Mouse (Mus musculus) layer of hippocampus, adult 2 months (tissue): ENCODE data around the gene Ccnl1. TPM values are rescaled to one million over a fixed set of nuclear protein-coding genes. Genes with fewer than 3 reads are reported as not detected.
A peak's percentile ranks its signal among the peaks of the same experiment; 100 is the strongest.

Experiments used
- DNase-seq, 2 experiments: peaks; one replicate each; pipeline ENCODE4 v3.0.0; 2022; ENCODE audit warnings: low spot score in 2 of 2
- H3K27ac ChIP-seq: fragments of 200-600 bp; 2 replicates; pipeline ENCODE4 v1.8.1; 2022
- H3K4me3 ChIP-seq: fragments of 200-600 bp; 2 replicates; pipeline ENCODE4 v1.8.1; 2022; ENCODE audit warnings: mild to moderate bottlenecking
- CTCF ChIP-seq: fragments of 200-600 bp; conservative IDR thresholded peaks from 2 replicates; pipeline ENCODE4 v1.8.1; 2022; ENCODE audit warnings: antibody characterized with exemption, mild to moderate bottlenecking, moderate library complexity
- total RNA-seq, 2 experiments: library from RNA; stranded (reverse); gene quantifications; 2 replicates each; pipeline ENCODE4 v1.2.3; 2021

The Ccnl1 gene
- total RNA-seq, 2 experiments from 2014 or later = 66.2 to 66.8 TPM

DNA sequence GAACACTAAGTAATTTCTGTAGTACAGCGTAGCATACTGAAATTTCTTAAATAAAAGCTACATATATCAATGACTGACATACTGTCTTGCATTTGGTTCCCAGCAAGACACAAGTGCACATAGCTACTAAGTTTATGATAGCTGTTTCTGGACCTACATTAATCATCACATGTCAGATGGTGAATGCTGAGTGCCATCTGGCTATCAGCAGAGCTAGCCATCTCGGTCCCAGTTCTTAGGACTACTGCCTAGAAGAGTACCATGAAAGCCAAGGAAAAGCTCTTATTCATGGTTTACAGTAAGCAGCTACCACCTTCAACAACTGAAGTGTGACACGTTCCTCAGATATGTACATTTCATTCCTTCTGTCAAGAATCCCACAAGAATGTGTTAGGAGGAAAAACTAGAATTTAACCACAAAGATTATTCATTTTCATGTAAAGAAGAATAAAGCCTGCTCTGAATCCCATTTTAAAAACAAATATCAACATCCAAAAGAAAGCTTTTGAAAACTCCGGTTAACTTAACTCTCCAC, 7.2 kb downstream of the Ccnl1 start:
- no peak for DNase-seq
- TF ChIP-seq CTCF = no peak
- Histone ChIP-seq H3K27ac (no peak overlapping the region), H3K4me3 (no peak overlapping the region)

GRCm38 (mm10) chr3:65950304-65950703, 7.7 kb downstream of the Ccnl1 start:
- DNase-seq = no peak
- no peak overlapping the region for H3K27ac ChIP-seq
- no peak overlapping the region for H3K4me3 ChIP-seq
- TF ChIP-seq CTCF = no peak

- H3K27ac ChIP-seq = no peak overlapping the region
- H3K4me3 ChIP-seq = no peak overlapping the region
- no peak for DNase-seq
- peak; percentile 21 for TF ChIP-seq CTCF
These were observed 12.6 kb downstream of the Ccnl1 start for GRCm38 (mm10) chr3:65945277-65945932.

GRCm38 (mm10) chr3:65944713-65945112, 13.3 kb downstream of the Ccnl1 start:
- TF ChIP-seq CTCF = no peak
- Histone ChIP-seq H3K4me3 (no peak overlapping the region), H3K27ac (no peak overlapping the region)
- DNase-seq = no peak

DNA sequence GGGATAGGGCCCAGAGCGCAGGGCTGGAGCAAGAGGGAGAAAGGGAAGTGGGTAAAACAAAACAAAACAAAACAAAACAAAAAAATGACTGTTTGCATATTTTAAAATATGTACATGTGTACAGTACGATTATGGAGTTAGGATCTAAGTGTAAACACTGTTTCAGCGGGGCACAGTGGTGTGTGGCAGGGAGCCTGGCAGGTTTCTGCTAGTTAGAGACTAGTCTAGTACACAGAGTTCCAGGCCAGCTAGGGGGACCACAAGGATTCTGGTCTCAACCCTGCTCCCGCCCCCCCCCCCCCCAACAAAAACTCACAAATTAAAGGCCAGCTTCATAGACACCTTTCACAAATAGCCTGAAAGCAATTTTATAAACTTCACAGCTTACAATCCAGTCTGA, 14.6 kb downstream of the Ccnl1 start:
- Histone ChIP-seq H3K4me3 (no peak overlapping the region), H3K27ac (no peak overlapping the region)
- no peak for TF ChIP-seq CTCF
- DNase-seq = no peak

- TF ChIP-seq CTCF = no peak
- no peak overlapping the region for H3K27ac ChIP-seq
- no peak overlapping the region for H3K4me3 ChIP-seq
- DNase-seq = no peak
These were observed 17.0 kb downstream of the Ccnl1 start for GRCm38 (mm10) chr3:65941052-65941451.

DNA sequence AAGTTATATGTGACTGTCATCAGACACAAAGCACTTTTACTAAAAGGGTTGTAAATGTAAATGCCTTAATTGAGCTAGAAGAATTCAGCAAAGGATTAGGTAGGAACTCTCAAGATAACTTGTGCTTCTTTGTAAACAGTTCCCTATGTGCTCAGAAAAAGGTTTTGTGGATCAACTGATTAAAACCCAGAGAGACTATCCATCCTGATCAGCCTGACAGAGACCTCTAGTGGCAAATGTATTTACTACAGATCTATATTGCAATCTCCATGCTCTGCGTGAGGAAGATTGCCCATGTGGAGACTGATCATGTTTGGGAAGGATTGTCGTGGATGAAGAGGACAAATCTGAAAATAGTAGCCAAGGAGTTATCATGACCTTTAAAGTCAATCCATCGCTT, 19.8 kb downstream of the Ccnl1 start:
- DNase-seq = peak in 1 of 2 experiments; percentile 42
- H3K27ac ChIP-seq = no peak overlapping the region
- H3K4me3 ChIP-seq = no peak overlapping the region
- peak; percentile 91 for TF ChIP-seq CTCF

- Histone ChIP-seq H3K4me3 (no peak overlapping the region), H3K27ac (no peak overlapping the region)
- TF ChIP-seq CTCF = no peak
- DNase-seq = no peak
These were observed 21.7 kb downstream of the Ccnl1 start for GRCm38 (mm10) chr3:65936384-65936783.

GRCm38 (mm10) chr3:65935153-65935552, 22.9 kb downstream of the Ccnl1 start:
- no peak for DNase-seq
- Histone ChIP-seq H3K27ac (no peak overlapping the region), H3K4me3 (no peak overlapping the region)
- TF ChIP-seq CTCF = no peak

GRCm38 (mm10) chr3:65933726-65934125, 24.3 kb downstream of the Ccnl1 start:
- no peak for TF ChIP-seq CTCF
- DNase-seq = no peak
- Histone ChIP-seq H3K4me3 (no peak overlapping the region), H3K27ac (no peak overlapping the region)

- TF ChIP-seq CTCF = no peak
- no peak for DNase-seq
- Histone ChIP-seq H3K4me3 (no peak overlapping the region), H3K27ac (no peak overlapping the region)
These were observed 26.5 kb downstream of the Ccnl1 start for GRCm38 (mm10) chr3:65931542-65931941.

- no peak overlapping the region for H3K4me3 ChIP-seq
- no peak for DNase-seq
- H3K27ac ChIP-seq = no peak overlapping the region
- no peak for TF ChIP-seq CTCF
These were observed 27.4 kb downstream of the Ccnl1 start for GRCm38 (mm10) chr3:65930636-65931035.

DNA sequence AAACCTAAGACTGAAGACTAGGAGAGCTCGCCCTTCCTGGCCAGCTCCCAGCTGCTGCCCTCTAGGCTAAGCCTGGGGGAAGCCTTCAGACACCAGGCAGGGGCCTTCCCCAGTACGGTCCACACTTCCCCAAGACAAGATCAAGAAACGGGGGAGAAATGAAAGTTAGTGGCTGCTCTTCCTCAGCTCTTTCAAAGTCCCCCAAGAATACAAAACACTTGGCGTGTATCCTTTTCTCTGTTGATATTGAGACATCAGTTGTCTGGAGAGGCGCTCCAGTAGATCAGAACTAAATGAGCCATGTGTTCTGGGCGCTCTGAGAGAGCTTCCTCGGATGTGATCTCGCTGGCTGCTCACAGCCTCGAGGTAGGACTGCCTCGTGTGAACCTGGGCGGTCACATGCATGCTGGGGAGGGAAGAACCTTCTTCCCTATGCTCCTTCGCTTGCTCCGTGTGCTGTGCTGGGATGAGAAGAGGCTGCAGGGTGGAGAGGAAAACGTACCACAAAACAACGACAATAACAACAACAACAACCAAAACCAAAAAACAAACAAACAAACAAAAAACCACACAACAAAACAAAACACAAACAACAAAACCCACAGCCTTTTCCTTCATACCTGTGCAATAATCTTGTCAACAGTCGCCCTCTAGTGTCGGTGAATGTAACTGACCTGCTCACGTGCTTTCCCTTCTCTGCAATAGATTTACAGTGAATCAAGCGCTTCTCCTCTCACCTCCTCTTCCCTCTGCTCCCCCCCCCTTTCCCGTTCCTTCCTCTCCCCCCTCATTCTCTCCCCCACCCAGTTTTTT, 28.0 kb downstream of the Ccnl1 start:
- DNase-seq = peak; percentile 69 to 81
- H3K27ac ChIP-seq = peak overlapping the region; percentile 37
- TF ChIP-seq CTCF = peak; percentile 83
- H3K4me3 ChIP-seq = peak overlapping the region; percentile 41
